Mouse (Mus musculus) embryonic facial prominence, embryonic 12.5 days (tissue): ENCODE data around the gene Gm45711. TPM values are rescaled to one million over a fixed set of nuclear protein-coding genes. Genes with fewer than 3 reads are reported as not detected.

Source experiments
- ATAC-seq: fragments of 200-750 bp; cut with Nextera tagmentation; 2 replicates; pipeline ENCODE4 v1.8.0; 2017; ENCODE audit not compliant: insufficient number of reproducible peaks, insufficient read depth, low FRiP score, low TSS enrichment
- H3K27ac ChIP-seq: fragments of 300-500 bp; sonication (generic); 2 replicates; pipeline ENCODE4 v1.5.1; 2016; ENCODE audit warnings: mild to moderate bottlenecking
- H3K27me3 ChIP-seq: fragments of 300-500 bp; sonication (generic); 2 replicates; pipeline ENCODE4 v1.6.1; 2016; ENCODE audit warnings: mild to moderate bottlenecking, moderate library complexity
- H3K36me3 ChIP-seq: fragments of 300-500 bp; sonication (generic); 2 replicates; pipeline ENCODE4 v1.6.1; 2016; ENCODE audit warnings: mild to moderate bottlenecking
- H3K4me1 ChIP-seq: fragments of 300-500 bp; sonication (generic); 2 replicates; pipeline ENCODE4 v1.6.1; 2016
- H3K4me2 ChIP-seq: fragments of 300-500 bp; sonication (generic); replicated peaks from 2 replicates; pipeline ENCODE4 v1.6.1; 2016; ENCODE audit warnings: mild to moderate bottlenecking, moderate library complexity
- H3K4me3 ChIP-seq: fragments of 300-500 bp; sonication (generic); 2 replicates; pipeline ENCODE4 v1.5.1; 2016; ENCODE audit warnings: mild to moderate bottlenecking
- H3K9ac ChIP-seq: fragments of 300-500 bp; sonication (generic); 2 replicates; pipeline ENCODE4 v1.6.1; 2016; ENCODE audit warnings: mild to moderate bottlenecking, moderate library complexity
- H3K9me3 ChIP-seq: fragments of 300-500 bp; sonication (generic); 2 replicates; pipeline ENCODE4 v1.6.1; 2016; ENCODE audit warnings: mild to moderate bottlenecking, moderate library complexity
- WGBS: fragments of 180-500 bp; shearing (Covaris S2); methylation state at CpG from one replicate; pipeline ENCODE4 v1.1.7; 2016; 5-methylcytosine and 5-hydroxymethylcytosine counted together
- polyA plus RNA-seq: library from polyadenylated mRNA; unstranded; fragments of >200 nt; fragmentation: Nextera tagmentation; extraction: Ambion mirVana; gene quantifications from 2 replicates; pipeline ENCODE4 v1.2.1, GENCODE M21; 2016

The Gm45711 gene
- polyA plus RNA-seq, 1 experiment from 2014 or later = not detected

GRCm38 (mm10) chr8:104232039-104232438, 77.8 kb downstream of the Gm45711 start:
- no peak overlapping the region for H3K4me3 ChIP-seq
- no peaks in the 10 kb centered on the region for H3K27me3 ChIP-seq
- no peak for ATAC-seq
- 95% methylated on average over 4 of the region's 4 CpGs for WGBS
- no peak overlapping the region for H3K9ac ChIP-seq
- H3K9me3 ChIP-seq = 0 out of 2 replicates have a peak, but pooled peaks cover 3% of the 10 kb centered on the region
- H3K4me1 ChIP-seq = no peaks in the 10 kb centered on the region
- no peak overlapping the region for H3K27ac ChIP-seq
- peaks cover 78% of the 10 kb centered on the region for H3K36me3 ChIP-seq
- H3K4me2 ChIP-seq = no peak overlapping the region

Other genes with a start within 250 kb of the Gm45711 start
- 22.5 and 22.6 TPM in 2 replicates for gene Cdh5, start 208.5 kb downstream of the Gm45711 start, polyA plus RNA-seq
- gene Bean1, start 139.6 kb downstream of the Gm45711 start, polyA plus RNA-seq = 0.92 and 1.4 TPM in 2 replicates
- gene Tk2, start 61.5 kb downstream of the Gm45711 start, polyA plus RNA-seq = 23.7 and 24.4 TPM in 2 replicates
- 59.6 and 61.3 TPM in 2 replicates for gene Cklf, start 59.2 kb downstream of the Gm45711 start, polyA plus RNA-seq
- not detected in 2 replicates for gene Cmtm2a, start 16.9 kb downstream of the Gm45711 start, polyA plus RNA-seq
- gene Cmtm1, start 64 bp upstream of the Gm45711 start, polyA plus RNA-seq = not detected in 2 replicates
- not detected in 2 replicates for gene Gm11020, start 11.5 kb upstream of the Gm45711 start, polyA plus RNA-seq
- not detected in 2 replicates for gene Cmtm2b, start 12.1 kb upstream of the Gm45711 start, polyA plus RNA-seq
- gene Cmtm3, start 29.3 kb upstream of the Gm45711 start, polyA plus RNA-seq = 168 and 173 TPM in 2 replicates
- gene Cmtm4, start 85.7 kb upstream of the Gm45711 start, polyA plus RNA-seq = 3.0 and 3.3 TPM in 2 replicates
- gene Dync1li2, start 133.0 kb upstream of the Gm45711 start, polyA plus RNA-seq = 87.3 and 89.1 TPM in 2 replicates
- 0.24 and 0.29 TPM in 2 replicates for gene Terb1, start 199.8 kb upstream of the Gm45711 start, polyA plus RNA-seq
- 129 TPM in 2 replicates for gene Nae1, start 224.6 kb upstream of the Gm45711 start, polyA plus RNA-seq
- 0.83 and 0.97 TPM in 2 replicates for gene Car7, start 224.6 kb upstream of the Gm45711 start, polyA plus RNA-seq